Mouse (Mus musculus) liver, embryonic 16.5 days (tissue): ENCODE results near the gene Fam163a. TPM values are rescaled to one million over a fixed set of nuclear protein-coding genes. Genes with fewer than 3 reads are reported as not detected.

Experiments used
- ATAC-seq: fragments of 200-750 bp; cut with Nextera tagmentation; 2 replicates; pipeline ENCODE4 v1.8.0; 2017; ENCODE audit warnings: low read depth, mild to moderate bottlenecking, moderate number of reproducible peaks, moderate library complexity
- H3K27ac ChIP-seq: fragments of 300-500 bp; sonication (generic); 2 replicates; pipeline ENCODE4 v1.5.1; 2014; ENCODE audit warnings: mild to moderate bottlenecking, low read length
- H3K27me3 ChIP-seq: fragments of 300-500 bp; sonication (generic); 2 replicates; pipeline ENCODE4 v1.6.1; 2014; ENCODE audit warnings: low read depth, low read length, mixed read lengths; ENCODE audit not compliant: control insufficient read depth, insufficient read depth
- H3K36me3 ChIP-seq: fragments of 300-500 bp; sonication (generic); 2 replicates; pipeline ENCODE4 v1.6.1; 2014; ENCODE audit warnings: mild to moderate bottlenecking; ENCODE audit not compliant: control insufficient read depth, insufficient read depth
- H3K4me1 ChIP-seq: fragments of 300-500 bp; sonication (generic); 2 replicates; pipeline ENCODE4 v1.6.1; 2014; ENCODE audit warnings: low read depth, low read length, mixed read lengths; ENCODE audit not compliant: control insufficient read depth
- H3K4me2 ChIP-seq: fragments of 300-500 bp; sonication (generic); 2 replicates; pipeline ENCODE4 v1.6.1; 2014; ENCODE audit warnings: low read depth, low read length, mixed read lengths
- H3K4me3 ChIP-seq: fragments of 300-500 bp; sonication (generic); 2 replicates; pipeline ENCODE4 v1.5.1; 2014; ENCODE audit warnings: low read depth, mild to moderate bottlenecking, low read length
- H3K9ac ChIP-seq: fragments of 300-500 bp; sonication (generic); 2 replicates; pipeline ENCODE4 v1.6.1; 2014; ENCODE audit warnings: low read depth, low read length
- H3K9me3 ChIP-seq: fragments of 300-500 bp; sonication (generic); replicated peaks from 2 replicates; pipeline ENCODE4 v1.6.1; 2016; ENCODE audit warnings: low read length; ENCODE audit not compliant: control insufficient read depth
- WGBS: fragments of 180-500 bp; shearing (Covaris S2); extraction: QIAGEN DNeasy Blood & Tissue Kit; methylation state at CpG from one replicate; pipeline ENCODE4 v1.1.7; 2014; ENCODE audit not compliant: insufficient replicate concordance; 5-methylcytosine and 5-hydroxymethylcytosine counted together
- polyA plus RNA-seq: library from polyadenylated mRNA; unstranded; fragments of >200 nt; fragmentation: Nextera tagmentation; extraction: Ambion mirVana; gene quantifications from 2 replicates; pipeline ENCODE4 v1.2.1, GENCODE M21; 2015

The Fam163a gene
- polyA plus RNA-seq, 1 experiment from 2014 or later = 0.02 TPM

DNA sequence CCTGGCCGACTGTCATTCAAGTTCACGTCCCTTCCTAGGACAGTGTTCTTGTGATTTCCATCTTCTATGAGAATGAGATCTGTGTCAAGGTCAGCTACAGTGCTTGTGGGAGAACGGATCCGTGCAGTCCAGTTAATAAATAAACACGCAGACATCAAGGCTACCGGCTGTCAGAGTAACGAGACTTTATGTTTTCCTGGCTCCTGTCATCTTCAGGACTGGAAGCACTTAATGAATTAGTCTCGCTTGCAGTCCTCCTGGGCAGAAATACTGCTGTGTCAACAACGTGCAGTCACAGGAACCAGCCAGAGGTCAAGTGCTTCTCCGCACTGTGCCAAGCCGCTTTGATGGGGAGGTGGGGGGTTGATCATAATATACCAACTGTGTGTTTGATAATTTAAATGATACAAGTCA lies 20.7 kb downstream of the Fam163a start:
- ATAC-seq = 0 out of 2 replicates have a peak, but pooled peaks have one; percentile 13
- Histone ChIP-seq H3K36me3 (no peaks in the 10 kb centered on the region), H3K4me2 (no peak overlapping the region; the same call in 1 of the 2 replicates), H3K4me3 (no peak overlapping the region), H3K4me1 (no peaks in the 10 kb centered on the region), H3K27ac (no peak overlapping the region), H3K9me3 (no peaks in the 10 kb centered on the region), H3K27me3 (no peaks in the 10 kb centered on the region), H3K9ac (no peak overlapping the region)
- 25% methylated on average over 11 of the region's 11 CpGs for WGBS

- H3K9me3 ChIP-seq = no peaks in the 10 kb centered on the region
- H3K4me3 ChIP-seq = no peak overlapping the region
- ATAC-seq = no peak
- no peaks in the 10 kb centered on the region for H3K27me3 ChIP-seq
- no peaks in the 10 kb centered on the region for H3K4me1 ChIP-seq
- no peak overlapping the region for H3K27ac ChIP-seq
- H3K4me2 ChIP-seq = no peak overlapping the region; the same call in none of the 2 replicates
- 65% methylated on average over 6 of the region's 6 CpGs for WGBS
- H3K36me3 ChIP-seq = no peaks in the 10 kb centered on the region
- H3K9ac ChIP-seq = no peak overlapping the region
These were observed 21.5 kb downstream of the Fam163a start for GRCm38 (mm10) chr1:156183176-156183958.

- H3K4me3 ChIP-seq = no peak overlapping the region
- H3K4me1 ChIP-seq = no peaks in the 10 kb centered on the region
- 53% methylated on average over 11 of the region's 11 CpGs for WGBS
- no peaks in the 10 kb centered on the region for H3K27me3 ChIP-seq
- no peak for ATAC-seq
- H3K36me3 ChIP-seq = no peaks in the 10 kb centered on the region
- H3K9ac ChIP-seq = no peak overlapping the region
- no peak overlapping the region for H3K27ac ChIP-seq
- no peak overlapping the region for H3K4me2 ChIP-seq
- H3K9me3 ChIP-seq = no peaks in the 10 kb centered on the region
These were observed 25.0 kb downstream of the Fam163a start for GRCm38 (mm10) chr1:156179875-156180274.

DNA sequence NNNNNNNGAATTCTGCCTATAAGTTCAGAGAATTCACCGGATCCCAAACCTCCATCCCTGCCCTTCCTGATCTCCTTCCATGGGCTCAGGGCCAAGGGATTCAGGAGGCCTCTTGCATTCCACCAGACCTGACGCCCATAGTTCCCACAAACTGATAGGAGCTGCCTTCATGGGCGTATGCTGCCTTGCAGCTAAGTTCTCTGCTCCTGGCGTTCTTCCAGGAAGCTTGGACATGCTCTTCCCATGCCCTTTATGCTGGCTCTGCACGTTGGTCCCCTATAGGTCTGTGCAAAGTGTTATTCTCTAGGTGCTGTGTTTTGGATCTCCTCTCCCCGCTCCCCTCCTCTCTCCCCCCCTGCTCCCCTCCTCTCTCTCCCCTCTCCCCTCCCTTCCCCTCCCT lies 36.1 kb downstream of the Fam163a start:
- H3K27me3 ChIP-seq = no peaks in the 10 kb centered on the region
- WGBS = 40% methylated on average over 6 of the region's 6 CpGs
- no peak for ATAC-seq
- H3K9me3 ChIP-seq = no peaks in the 10 kb centered on the region
- no peak overlapping the region for H3K27ac ChIP-seq
- H3K9ac ChIP-seq = no peak overlapping the region
- H3K4me1 ChIP-seq = no peaks in the 10 kb centered on the region
- H3K4me3 ChIP-seq = no peak overlapping the region
- no peaks in the 10 kb centered on the region for H3K36me3 ChIP-seq
- no peak overlapping the region for H3K4me2 ChIP-seq

DNA sequence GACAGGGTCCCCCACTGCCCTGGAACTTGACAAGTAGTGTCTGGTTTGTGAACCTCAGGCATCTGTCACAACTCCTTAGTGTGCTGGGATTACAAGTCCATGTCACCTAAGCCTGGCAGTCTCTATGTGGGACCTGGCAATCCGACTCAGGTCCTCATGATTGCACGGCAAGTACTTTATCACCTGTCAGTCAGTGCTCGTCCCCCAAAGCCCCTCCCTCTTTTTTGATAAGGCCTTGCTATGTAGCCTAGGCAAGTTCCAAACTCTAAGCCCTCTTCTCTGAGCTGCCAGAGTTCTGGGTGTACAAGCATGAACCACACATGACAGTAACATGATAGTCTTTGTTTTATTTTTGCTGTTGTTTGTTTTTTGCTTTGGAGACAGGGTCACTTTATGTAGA lies 88.1 kb downstream of the Fam163a start:
- Histone ChIP-seq H3K4me2 (no peak overlapping the region), H3K9me3 (no peaks in the 10 kb centered on the region), H3K4me3 (no peak overlapping the region), H3K4me1 (peaks cover 6% of the 10 kb centered on the region), H3K27me3 (no peaks in the 10 kb centered on the region), H3K9ac (no peak overlapping the region), H3K27ac (no peak overlapping the region), H3K36me3 (no peaks in the 10 kb centered on the region)
- ATAC-seq = no peak
- 15% methylated on average over 3 of the region's 3 CpGs for WGBS

DNA sequence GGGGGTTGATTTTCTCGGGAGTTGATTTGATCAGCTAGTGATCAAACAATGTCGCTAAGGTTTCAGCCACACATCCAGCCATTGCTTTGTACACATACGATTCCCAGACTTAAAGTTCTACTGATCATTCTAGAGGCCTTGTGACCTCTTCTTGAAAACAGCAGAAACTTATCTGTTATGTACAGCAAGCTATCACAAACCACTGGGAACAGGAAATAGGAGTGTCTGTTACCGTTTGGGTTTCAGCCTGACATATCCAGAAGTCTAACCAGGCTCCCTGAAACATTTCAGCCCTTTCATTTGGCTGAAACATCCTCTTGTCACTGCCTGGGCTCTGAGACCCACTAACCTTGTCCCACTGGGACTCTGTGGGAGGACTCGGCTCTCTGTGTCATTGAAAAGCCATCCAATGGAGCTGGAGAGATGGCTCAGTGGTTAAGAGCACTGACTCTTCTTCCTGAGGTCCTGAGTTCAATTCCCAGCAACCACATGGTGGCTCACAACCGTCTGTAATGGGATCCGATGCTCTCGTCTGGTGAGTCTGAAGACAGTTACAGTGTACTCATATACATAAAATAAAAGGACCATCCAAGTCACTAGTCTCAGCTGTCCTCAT lies 90.8 kb downstream of the Fam163a start:
- no peak overlapping the region for H3K9ac ChIP-seq
- H3K4me1 ChIP-seq = peaks cover 6% of the 10 kb centered on the region
- H3K9me3 ChIP-seq = no peaks in the 10 kb centered on the region
- no peak overlapping the region for H3K4me3 ChIP-seq
- no peak; the same call in 1 of the 2 replicates for ATAC-seq
- no peaks in the 10 kb centered on the region for H3K36me3 ChIP-seq
- 20% methylated on average over 8 of the region's 8 CpGs for WGBS
- no peak overlapping the region for H3K27ac ChIP-seq
- H3K27me3 ChIP-seq = no peaks in the 10 kb centered on the region
- H3K4me2 ChIP-seq = no peak overlapping the region

GRCm38 (mm10) chr1:156112142-156112541 lies 92.7 kb downstream of the Fam163a start:
- Histone ChIP-seq H3K9me3 (no peaks in the 10 kb centered on the region), H3K36me3 (no peaks in the 10 kb centered on the region), H3K4me2 (no peak overlapping the region), H3K4me1 (peaks cover 6% of the 10 kb centered on the region), H3K9ac (no peak overlapping the region), H3K27ac (no peak overlapping the region), H3K27me3 (no peaks in the 10 kb centered on the region), H3K4me3 (no peak overlapping the region)
- 70% methylated on average over 7 of the region's 7 CpGs for WGBS
- ATAC-seq = no peak

DNA sequence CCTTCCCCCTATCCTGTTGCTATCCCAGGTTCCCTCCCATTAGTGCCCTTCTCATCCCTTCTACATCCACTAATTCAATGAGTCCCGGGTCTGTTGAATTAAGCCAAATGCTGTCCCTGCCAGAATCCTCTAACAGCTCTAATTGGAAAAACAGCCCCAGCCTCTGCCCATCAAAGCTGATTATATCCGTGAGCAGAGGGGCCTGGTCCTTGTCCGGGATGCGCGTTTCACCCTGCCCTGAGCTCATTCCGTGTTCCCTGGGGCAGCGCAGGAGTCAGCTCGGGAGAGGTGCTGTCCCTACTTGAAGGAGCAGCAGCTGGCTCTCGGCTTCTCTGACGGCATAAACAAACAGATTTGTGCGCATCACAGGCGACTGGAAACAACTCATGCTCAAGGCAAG lies 93.1 kb downstream of the Fam163a start:
- no peak for ATAC-seq

DNA sequence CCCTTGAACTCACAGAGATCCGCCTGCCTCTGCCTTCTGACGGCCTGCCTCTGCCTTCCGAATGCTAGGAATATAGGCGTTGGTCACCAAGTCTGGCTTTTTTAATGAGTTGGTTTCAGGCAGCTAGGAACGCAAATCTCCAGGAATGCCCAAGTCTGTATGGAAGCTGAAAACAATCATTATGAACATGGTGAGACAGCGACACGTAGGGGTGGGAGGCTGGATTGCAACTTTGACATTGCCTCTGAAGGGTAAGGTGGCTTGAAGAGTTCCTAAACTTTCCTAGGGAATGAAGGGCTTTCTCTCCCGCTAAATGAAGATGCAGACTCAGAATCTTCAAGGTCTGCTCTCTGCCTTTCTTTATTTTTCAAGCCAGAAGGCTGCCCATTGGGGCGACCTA lies 93.7 kb downstream of the Fam163a start:
- H3K27me3 ChIP-seq = no peaks in the 10 kb centered on the region
- no peaks in the 10 kb centered on the region for H3K36me3 ChIP-seq
- H3K27ac ChIP-seq = no peak overlapping the region
- no peak overlapping the region for H3K9ac ChIP-seq
- H3K4me2 ChIP-seq = no peak overlapping the region
- ATAC-seq = no peak
- H3K9me3 ChIP-seq = no peaks in the 10 kb centered on the region
- peaks cover 6% of the 10 kb centered on the region for H3K4me1 ChIP-seq
- whole genome bisulfite sequencing = 70% methylated on average over 9 of the region's 9 CpGs
- H3K4me3 ChIP-seq = no peak overlapping the region

More for the DNA sequence above, 93.1 kb downstream of the Fam163a start:
- H3K4me1 ChIP-seq = peaks cover 6% of the 10 kb centered on the region
- no peak overlapping the region for H3K4me3 ChIP-seq
- no peaks in the 10 kb centered on the region for H3K9me3 ChIP-seq
- H3K27me3 ChIP-seq = no peaks in the 10 kb centered on the region
- H3K4me2 ChIP-seq = no peak overlapping the region
- H3K9ac ChIP-seq = no peak overlapping the region
- 62% methylated on average over 12 of the region's 12 CpGs for WGBS
- no peaks in the 10 kb centered on the region for H3K36me3 ChIP-seq
- H3K27ac ChIP-seq = no peak overlapping the region
